Mouse (Mus musculus) lung, postnatal 0 days (tissue): ENCODE data around the gene Selenoo.

Source experiments
- CTCF ChIP-seq: IDR thresholded peaks from 2 replicates; pipeline ENCODE4 v1.5.1; 2016; ENCODE audit warnings: antibody characterized with exemption, mild to moderate bottlenecking
- EP300 ChIP-seq: IDR thresholded peaks from 2 replicates; pipeline ENCODE4 v1.6.1; 2016; ENCODE audit warnings: antibody characterized with exemption, mild to moderate bottlenecking, control low read depth

GRCm38 (mm10) chr15:89138046-89138405 lies 49.1 kb downstream of the Selenoo start:
- no peak for TF ChIP-seq CTCF
- no peak for TF ChIP-seq EP300
